Mouse (Mus musculus): ENCODE results near the gene Lgi4.

The Lgi4 gene

DNA sequence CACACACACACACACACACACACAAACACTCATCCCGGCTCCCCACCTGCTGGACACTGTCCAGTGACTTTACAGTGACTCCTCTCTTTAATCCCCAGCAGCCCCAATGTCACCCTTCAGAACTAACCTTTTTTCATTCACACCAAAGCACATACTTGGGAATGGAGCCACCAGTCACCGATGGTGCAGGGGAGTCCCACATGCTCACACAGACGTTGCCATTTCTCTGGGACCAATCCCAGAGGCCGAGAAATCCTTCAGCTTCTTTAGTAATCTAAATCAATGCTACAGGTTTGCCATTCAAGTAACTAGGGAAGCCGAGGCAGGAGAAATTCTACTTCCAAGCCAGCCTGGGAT is 15.5 kb downstream of the Lgi4 start:
- no peak for DNase-seq (ENCODE audit: extremely low spot score, low read depth, low spot score)

DNA sequence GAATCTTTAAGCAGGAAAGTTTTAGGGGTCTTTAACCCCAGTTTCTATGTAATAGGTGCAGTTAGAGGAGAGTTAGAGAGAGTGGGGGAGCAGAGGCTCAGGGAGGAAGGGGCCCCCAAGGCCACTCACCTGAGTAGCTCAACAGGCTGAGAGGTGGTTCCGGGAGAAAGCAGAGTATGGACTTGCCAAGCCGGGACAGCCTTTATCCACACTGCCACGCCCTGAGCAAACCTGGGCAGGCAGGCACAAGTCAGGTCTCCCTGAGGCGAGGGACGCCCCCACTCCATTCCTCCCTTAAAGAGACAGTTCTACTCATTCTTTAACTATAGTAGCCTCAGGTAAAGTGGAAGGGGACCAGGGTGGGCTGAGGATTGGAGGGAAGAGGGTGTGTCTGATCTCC is 17.4 kb downstream of the Lgi4 start, which contains the start of gene Fxyd3:
Gene Fxyd3 (minus strand): TSS at position 213 of the 400 bp plus-strand sequence.
- DNase-seq (ENCODE audit: extremely low spot score, low read depth, low spot score), result no peak

DNA sequence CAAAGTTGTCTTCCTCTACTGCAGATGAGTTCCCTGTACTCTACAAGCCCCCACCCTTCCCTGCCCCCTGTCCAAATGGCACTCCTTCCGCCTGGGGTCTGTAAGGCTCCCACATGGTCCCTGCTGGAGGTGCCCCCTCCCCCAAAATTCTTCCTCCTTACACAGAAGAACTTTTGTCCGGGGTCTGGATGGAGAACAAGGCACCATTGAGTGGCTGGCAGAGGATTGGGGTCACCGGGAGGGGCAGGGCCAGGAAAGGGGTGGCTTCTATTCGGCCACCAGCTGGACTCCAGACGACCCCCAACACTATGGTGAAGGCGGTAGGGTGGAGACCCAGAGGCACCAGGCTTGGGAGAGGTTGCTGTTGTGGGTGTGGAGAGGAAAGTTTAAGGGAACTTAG is 18.3 kb downstream of the Lgi4 start:
- DNase-seq (ENCODE audit: extremely low spot score, low read depth, low spot score), result no peak

DNA sequence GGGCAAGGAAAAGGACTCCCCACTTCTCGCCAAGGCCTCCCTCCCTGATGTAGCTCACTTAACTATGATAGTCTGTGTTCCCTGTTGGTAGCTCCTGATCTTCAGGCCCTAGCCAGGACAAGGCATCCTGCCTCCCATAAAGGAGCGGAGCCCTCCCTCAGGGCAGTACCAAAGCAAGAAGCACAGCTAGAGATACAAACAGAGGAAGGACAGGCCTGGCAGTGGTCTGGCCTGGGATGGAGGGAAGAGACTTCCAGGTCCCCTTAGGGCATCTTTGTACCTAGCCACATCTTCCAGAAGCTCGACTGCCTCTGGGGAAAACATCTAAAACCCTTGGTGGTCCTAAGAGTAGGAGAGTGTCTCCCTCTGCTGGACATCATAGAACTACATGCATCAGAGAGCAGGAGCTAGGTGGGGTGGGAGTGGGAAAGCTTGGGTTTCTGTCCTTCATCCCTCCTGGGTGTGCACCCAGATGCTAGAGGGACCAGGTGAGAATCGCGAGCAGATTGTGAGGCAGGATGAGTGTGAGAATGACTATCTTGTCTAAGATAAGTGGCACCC is 18.8 kb downstream of the Lgi4 start:
- DNase-seq (ENCODE audit: extremely low spot score, low read depth, low spot score), result peak; percentile 46

DNA sequence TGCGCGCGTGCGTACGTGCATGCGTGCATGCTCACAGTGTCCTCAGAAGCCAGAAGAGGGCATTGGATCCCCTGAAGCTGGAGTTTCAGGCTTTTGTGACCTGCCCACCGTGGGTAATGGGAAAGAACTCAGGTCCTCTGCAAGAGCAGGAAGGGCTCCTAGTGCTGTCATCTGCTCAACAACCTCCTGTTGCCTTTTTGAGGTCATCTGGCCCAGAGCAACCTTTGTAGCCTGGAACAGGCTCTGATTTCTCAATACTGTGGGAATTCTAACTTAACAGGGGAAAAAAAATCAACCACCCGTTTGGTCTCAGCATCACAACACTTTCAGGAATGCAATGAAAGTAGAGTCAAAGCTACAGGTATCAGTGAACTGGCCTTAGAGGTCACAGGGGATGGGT is 20.5 kb downstream of the Lgi4 start:
- DNase-seq (ENCODE audit: extremely low spot score, low read depth, low spot score), result no peak

DNA sequence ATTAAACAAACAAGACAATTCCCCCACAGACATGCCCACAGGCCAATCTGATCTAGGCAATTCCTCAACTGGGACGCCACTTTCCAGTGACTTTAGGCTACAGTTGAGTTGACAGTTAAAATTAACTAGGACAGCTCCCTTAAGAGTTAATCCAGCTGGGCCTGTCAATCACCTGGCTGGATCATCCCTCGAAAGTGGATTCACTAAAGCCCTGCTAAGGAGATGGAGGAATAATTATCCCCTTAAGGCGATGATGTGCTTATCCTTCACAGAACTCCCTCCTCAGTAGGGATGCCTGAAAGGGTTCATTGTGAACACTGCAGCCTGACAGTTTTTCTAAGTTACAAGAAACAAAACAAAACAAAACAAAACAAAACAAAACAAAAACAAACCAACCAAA is 21.5 kb downstream of the Lgi4 start:
- no peak for DNase-seq (ENCODE audit: extremely low spot score, low read depth, low spot score)

DNA sequence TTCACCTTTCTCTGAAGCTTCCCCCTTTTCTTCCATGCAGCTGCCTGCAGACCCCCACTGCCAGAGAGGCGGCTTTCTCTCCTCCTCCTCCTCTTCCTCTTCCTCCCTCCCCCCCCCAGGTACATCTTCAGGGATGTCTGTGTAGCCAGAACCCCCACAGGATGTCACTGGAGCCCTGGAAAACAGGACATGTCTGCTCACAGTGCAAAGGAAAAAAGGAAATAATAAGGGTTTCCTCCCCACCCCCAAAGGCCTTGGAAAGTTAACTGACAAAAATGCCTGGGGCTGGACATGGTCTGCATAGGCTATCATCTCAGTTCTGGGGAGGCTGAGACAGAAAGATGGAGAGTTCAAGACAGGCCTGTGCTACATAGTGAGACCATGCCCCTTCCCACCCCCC is 22.0 kb downstream of the Lgi4 start:
- DNase-seq (ENCODE audit: extremely low spot score, low read depth, low spot score), result no peak

DNA sequence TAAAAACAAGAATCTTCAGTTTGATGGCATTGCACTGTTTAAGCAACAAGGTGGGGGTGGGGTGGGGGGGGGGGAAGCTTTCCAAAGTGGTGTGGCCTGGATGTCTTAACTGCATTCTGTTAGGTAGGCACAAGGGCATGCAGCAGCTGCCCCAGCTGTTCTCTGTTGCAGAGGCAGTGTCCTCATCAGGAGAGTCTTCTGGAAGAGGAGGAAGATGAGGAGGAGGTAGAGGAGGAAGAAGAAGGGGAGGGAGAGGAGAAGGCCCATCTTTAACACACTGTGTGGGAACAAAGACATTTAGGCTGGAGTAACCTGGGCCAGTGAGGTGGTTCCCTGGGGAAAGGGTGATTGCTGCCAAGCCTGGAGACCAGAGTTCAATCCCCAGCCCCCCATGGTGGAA is 23.0 kb downstream of the Lgi4 start:
- DNase-seq (ENCODE audit: extremely low spot score, low read depth, low spot score), result no peak

DNA sequence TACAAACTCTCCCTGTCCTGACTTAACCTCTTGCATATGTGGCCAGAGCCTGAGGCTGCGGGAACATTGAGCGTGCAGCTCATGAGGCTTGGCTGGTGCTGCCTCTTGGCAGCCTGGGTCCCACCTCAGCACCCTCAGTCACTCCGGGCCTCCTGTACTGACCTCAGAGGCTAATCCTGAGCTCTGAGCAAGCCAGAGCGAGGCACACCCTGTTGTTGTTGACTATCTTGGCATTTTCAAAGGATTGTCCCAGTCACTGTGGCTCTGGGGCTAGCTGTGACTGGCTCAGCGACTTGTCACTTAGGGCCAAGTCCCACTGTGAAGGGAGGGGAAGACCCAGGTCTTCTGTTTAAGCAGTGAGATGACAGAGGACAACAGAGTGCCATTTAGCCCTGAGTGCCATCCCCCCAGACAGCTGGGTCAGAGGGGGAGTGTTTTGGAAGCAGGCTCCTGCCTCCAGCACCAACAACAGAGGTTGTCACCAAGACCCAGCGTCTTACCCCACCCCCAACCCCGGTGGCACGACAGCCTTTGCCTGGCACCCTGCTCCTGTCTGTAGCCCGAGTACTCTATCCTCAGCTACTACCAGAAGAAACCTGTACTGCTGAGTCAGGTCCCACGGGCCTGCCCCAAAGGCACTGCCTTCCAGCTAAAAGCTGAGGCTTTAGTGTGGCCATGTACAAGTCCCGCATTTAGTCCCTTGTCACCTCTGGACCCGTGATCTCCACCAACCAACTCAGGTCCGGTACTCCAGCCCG is 23.9 kb downstream of the Lgi4 start:
- no peak for DNase-seq (ENCODE audit: extremely low spot score, low read depth, low spot score)

DNA sequence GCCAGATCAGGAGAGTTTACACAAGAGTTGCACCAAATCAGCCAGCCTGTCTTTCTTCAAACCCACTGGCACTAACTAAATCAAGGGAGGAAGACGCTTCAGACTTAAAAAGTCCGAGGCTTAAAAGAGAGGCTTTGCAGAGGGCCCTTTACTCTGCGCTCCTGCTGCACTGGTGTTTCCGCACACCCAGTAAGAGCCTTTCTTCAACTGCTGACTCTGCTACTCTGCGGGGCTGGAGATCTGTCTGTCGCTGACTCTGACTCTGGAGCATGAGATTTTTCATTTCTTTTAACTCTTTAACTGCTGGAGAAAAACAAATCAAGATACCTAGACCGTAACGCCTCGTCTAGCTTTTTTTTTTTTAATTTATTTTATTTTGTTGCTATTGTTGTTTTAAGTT is 25.0 kb downstream of the Lgi4 start:
- DNase-seq (ENCODE audit: extremely low spot score, low read depth, low spot score), result no peak

DNA sequence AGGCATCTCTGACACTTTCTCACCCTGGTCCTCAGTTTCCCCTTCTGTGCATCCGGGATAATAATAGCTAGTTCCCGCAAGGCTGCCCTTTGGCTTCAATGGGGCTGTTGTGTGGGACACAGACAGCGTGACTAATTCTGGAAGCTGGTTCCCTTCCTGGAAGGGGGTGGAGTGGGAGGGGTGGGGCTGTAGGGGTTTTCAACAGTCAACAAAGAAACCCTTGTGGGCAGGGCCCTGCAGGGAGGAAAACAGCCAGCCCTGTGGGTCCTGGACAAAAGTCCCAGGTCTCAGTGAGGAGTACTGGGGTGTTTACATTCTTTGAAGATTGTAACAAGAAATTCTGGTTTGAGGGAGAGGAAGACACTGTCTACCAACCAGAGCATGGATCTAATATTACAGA is 26.0 kb downstream of the Lgi4 start:
- no peak for DNase-seq (ENCODE audit: extremely low spot score, low read depth, low spot score)

DNA sequence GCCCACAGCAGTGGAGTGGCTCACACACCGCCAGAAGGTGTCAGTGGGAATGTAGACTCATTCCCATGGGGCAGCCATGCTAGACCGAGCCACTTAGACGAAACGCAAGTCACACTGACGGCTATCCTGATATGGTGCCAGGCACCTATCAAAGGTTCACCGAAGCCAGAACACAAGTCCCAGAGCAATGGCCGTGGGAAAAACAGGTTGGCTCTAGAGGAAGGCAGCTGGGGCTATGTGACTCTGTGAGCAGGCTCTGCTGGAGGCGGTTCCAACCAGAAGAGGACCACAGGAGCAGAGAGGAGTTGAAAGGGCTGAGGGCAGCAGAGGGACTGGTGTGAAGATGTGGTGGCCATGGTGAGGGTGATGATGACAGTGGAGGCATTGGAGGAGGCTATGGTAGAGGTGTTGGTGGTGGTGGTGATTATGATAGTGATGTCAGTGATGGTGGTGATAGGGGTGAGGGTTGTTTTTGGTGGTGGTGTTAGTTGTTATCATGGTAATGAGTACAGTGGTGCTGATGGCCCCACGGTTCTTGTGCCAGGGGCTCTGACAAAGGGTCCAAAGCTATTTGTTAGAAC is 27.1 kb downstream of the Lgi4 start:
- no peak for DNase-seq (ENCODE audit: extremely low spot score, low read depth, low spot score)

DNA sequence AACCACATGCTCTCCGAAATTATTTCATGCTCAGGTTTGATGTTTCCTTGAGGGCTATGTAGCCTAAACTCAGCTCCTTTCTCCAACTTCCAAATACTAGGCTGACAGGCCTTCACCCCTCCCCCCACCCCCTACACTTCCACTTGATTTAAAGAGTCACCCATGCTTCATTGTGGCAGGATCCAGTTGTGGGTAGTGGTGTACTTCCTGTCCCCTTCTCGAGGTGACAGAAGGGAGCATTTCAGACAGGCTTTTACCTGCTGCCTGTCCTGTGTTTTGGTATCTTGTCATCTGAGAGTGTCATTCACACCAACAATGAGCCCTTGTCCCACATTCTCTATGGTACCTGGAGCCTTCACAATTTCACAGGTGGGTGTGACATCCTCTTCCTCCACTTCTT is 28.1 kb downstream of the Lgi4 start:
- DNase-seq (ENCODE audit: extremely low spot score, low read depth, low spot score), result no peak

DNA sequence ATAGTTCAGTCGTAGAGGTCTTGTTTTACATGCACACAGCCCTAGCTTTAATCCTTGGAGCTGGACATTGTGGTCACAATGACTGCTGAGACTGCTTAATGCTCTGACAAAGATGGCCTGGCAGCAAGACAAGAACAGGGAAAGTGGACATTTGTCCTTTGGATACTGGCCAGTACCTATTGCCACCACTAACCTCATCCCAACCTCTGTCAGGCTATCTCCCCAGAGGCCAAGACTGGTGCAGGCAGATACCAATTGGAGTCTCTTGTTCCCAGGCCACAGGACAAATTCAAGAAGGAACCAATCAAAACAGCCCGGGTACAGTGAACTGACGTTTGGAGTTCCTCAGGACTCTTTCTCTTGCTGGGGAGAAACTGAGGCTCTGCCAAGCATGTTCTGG is 29.1 kb downstream of the Lgi4 start:
- DNase-seq (ENCODE audit: extremely low spot score, low read depth, low spot score), result no peak

DNA sequence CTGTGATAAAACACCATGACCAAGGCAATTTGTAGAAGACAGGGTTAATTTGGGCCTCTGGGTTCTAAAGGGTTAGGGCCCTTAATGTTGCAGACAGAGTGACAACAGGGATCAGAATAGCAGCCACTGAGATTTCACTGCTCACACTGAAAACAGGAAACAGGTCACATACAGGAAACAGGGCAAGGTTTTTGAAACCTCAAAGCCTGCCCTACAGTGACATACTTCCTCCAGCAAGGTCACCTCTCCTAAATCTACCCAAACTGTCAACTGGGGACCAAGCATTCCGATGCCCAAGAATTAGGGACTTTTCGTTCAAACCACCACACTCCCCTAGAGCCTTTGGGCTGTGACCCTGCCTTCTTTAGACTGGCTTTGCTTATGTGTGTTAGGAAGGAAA is 30.6 kb downstream of the Lgi4 start:
- no peak for DNase-seq (ENCODE audit: extremely low spot score, low read depth, low spot score)

DNA sequence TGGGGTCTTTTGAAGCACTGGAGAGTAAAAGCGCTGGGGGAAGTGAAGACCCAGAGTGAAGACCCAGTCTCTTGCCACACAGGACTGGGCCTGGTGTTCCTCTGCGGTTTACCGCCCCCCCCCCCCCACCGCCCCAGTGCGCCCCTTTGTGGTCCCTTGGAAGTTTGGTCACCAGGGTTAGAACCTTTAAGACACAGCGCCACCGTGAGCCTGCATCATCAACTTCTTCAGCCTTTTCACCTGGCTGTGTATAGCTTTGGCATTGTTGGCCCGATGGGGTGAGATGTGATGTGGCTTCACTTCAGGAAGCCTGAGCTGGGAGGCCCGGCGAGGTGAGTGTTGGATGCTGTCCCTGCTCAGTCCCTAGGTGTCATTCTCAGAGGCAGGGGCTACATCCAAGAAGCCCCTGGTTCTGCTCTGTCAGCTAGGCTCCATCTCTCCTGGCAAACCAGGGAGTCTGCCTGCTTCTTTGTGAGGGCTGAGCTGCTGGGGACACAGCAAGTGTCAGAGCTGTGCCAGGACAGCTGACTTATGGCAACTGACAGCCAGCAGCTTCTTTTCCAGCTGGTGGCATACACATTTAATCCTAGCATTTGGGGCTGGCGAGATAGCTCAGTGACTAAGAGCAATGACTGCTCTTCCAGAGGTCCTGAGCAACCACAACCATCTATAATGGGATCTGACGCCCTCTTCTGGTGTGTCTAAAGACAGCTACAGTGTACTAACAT is 35.8 kb downstream of the Lgi4 start:
- DNase-seq (ENCODE audit: extremely low spot score, low read depth, low spot score), result no peak

DNA sequence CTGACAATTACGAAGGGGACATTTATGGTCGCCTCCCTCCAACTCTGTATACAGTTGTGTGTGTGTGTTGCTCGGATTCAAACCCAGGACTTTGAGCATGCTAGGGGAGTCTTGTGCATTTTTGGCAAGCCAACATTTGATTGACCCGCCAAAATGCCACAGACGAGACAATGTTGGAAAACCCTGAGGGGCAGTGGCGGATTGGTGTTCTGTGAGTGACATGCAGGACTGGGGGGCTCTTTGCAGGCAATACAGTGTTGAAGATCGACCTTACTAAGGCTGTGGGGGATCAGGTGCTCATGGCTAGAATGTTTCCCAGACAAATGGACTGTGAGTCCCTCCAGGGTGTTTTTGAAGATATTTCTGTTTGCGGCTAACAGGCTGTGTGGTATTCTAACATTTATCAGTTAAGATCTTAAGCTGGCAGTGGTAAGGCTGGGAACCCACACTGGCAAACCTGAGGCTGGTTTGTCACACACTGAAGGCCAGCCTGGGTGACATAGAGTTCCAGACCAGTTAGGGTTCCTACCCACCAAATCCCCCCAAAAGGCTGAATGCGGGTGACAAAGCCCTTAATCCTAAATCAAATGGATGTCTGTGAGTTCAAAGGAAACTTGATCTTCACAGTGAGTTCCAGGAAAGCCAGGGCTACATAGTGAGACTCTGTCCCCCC is 37.9 kb downstream of the Lgi4 start:
- no peak for DNase-seq (ENCODE audit: extremely low spot score, low read depth, low spot score)

DNA sequence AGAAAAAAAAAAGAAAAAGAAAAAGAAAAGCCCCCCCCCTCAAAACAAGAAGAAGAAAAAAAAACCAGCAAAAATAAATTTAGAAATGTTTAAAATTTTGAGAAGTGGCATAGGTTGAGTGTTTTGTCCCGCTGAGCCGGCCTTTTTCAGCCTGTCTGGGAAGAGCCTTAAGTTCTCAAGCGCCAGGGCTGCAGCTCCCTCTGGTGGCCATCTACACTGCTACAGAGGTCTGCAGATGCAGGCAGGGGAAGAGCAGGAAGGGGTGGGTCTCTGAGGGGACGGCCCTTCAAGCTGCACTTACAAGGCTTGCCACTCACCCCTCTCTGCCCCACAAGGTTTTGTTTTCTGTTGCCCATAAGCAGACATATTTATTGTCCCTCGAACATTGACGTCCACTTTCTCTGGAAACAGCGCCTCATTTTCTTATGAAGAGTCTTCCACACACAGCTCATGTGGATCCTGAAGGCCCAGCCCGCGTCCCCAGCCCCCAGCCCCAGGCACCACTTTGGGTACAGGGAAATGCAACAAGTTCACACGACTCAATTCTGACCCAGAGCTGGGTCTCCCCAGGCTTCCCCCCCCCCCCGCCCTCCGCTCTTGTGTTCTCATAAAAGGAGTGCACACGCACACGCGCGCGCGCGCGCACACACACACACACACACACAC is 38.6 kb downstream of the Lgi4 start:
- DNase-seq (ENCODE audit: extremely low spot score, low read depth, low spot score), result peak; percentile 73

DNA sequence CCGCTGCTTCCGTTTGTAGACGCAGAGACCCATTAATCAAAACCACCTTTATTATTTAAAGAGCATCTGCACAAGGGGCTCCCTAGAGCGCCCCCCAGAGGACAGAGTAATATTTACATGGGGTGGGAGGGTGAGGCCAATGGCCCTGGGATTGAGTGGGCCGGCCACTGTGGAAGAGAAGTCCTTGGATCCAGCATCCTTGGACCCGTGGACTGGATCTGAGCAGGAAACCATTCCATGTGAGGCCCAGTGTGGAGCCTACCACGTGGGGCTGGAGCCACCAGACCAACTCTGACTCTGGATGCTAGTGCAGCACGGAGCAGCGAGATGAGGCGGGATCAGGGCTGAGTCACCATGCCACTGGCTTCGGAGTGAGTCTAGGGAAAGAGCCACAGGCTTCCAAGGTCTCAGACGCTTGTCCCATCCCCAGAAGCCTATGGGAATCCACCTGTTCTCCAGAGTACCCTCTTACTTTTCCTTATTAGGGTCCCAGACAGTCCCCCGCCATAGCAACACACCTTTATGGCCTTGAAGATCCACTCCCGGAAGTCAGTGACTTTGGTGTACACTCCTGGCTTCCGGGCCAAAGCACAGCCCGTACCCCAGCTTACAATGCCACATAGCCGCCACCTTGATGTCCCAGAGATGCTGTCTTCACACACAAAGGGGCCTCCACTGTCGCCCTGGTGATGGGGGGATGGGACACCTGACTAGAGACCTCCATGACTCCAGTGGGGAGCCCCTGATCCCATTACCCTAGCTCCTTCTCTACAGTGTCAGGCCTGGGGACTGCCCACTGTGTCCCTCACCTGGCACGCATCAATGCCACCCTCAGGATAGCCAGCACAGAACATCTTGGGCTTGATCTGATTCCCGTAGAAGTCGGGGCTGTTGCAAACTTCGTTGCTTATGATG is 39.8 kb downstream of the Lgi4 start:
- DNase-seq (ENCODE audit: extremely low spot score, low read depth, low spot score), result no peak

DNA sequence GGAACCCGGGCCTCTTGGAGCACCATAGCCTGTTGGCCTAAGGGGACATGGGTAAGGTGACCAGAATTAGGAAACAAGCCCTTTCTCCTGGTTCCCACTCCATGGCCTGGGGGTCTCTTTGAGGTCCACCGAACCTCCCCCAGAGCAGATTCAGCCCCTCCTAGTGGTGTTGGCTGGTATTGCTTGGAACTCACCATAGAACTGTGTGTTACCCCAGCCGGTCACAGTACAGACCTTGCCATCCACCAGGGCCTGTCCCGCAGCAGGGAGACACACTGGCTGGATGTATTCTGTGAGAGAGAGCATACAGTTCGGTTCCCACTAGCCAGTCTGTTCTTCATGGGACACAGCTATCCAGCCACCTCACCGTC is 40.5 kb downstream of the Lgi4 start:
- DNase-seq (ENCODE audit: extremely low spot score, low read depth, low spot score), result no peak

Measured in hindlimb bud, embryonic 11.5 days (tissue).